Mouse (Mus musculus) MEL (cell line): Measurements from ENCODE around the gene Cx3cr1.

ENCODE experiments used
- CTCF ChIP-seq, 3 experiments: IDR thresholded peaks in 2 of 3; conservative IDR thresholded peaks in 1 of 3; 2 replicates each; pipeline ENCODE4 v1.5.1; 2011 to 2012; ENCODE audit warnings: low read length in 3 of 3, low read depth in 2 of 3, mild to moderate bottlenecking in 2 of 3, improper control_type of control experiment in 1 of 3, inconsistent platforms in 1 of 3, mixed read lengths in 1 of 3, moderate library complexity in 1 of 3; ENCODE audit not compliant: control insufficient read depth in 1 of 3, insufficient read depth in 1 of 3, poor library complexity in 1 of 3, severe bottlenecking in 1 of 3
- TBP ChIP-seq: IDR thresholded peaks from 2 replicates; pipeline ENCODE4 v1.8.0; 2011; ENCODE audit warnings: low read depth, low read length, improper control_type of control experiment

DNA sequence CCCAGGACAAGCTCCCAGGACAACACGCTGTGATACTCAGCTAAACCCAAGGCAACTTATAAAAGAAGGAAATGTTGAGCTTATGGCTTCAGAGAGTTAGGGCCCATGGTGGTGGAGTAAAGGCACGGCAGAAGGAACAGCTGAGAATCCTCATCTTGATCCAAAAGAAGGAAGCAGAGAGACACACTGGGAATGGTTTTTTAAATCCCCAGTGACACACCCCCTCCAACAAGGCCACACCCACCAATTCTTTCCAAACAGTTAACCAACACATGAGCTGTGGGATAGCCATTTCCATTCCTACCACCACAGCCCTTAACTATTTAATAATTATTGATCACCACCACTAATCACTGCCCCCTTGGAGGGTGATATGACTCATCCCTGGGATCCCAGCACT, 1.6 kb upstream of the Cx3cr1 start:
- TF ChIP-seq CTCF (IDR thresholded peaks at IDR 0.05 in 2 of 3, conservative IDR thresholded peaks at IDR 0.05 in 1 of 3; ENCODE audit: control insufficient read depth in 1 of 3, insufficient read depth in 1 of 3, low read depth in 2 of 3, low read length in 3 of 3, poor library complexity in 1 of 3, severe bottlenecking in 1 of 3) (no peak), TBP (no peak)
